9 mouse cellular contexts compared by ENCODE assay signal in genomic region chr1:151236141-151236930, GRCm38 (mm10). TPM values are rescaled to one million over a fixed set of nuclear protein-coding genes. Genes with fewer than 3 reads are reported as not detected.
DNase-seq lines count a peak whose midpoint lies in the region; ATAC-seq and TF ChIP-seq lines count a peak whose summit lies in the region.
"Had no signal": no experiment of that assay in that cellular context is flagged by ENCODE, and none has a peak within 500 bp of the region (broad histone marks: within the 10 kb centered on the region; RNA-seq: fewer than 3 reads in every experiment).

No protein-coding gene starts in this region.

- ATAC-seq in limb, embryonic 14.5 days (ENCODE audit: low FRiP score, low read depth): peak; percentile 44; the same call in 1 of the 2 replicates
- ATAC-seq in liver, embryonic 12.5 days: no peak

- TF ChIP-seq POLR2A in limb, embryonic 14.5 days (IDR thresholded peaks at IDR 0.05; ENCODE audit: borderline replicate concordance, extremely low read depth, insufficient read depth, insufficient read length): no peak

- peaks cover 14% of the 10 kb centered on the region for H3K4me1 ChIP-seq in heart, embryonic 10.5 days
- peaks cover 13% of the 10 kb centered on the region for H3K4me1 ChIP-seq in limb, embryonic 14.5 days (ENCODE audit: control insufficient read depth, insufficient read depth, low read length)
- H3K4me1 ChIP-seq in liver, embryonic 12.5 days: peaks cover 10% of the 10 kb centered on the region; the same call in 1 of the 2 replicates

- H3K4me2 ChIP-seq in limb, embryonic 14.5 days (replicated peaks; ENCODE audit: low read depth, low read length, severe bottlenecking): no peak overlapping the region; the same call in 1 of the 2 replicates
- H3K4me2 ChIP-seq in liver, embryonic 12.5 days: no peak overlapping the region

- DNase-seq in frontal cortex, postnatal 36 days (ENCODE audit: low spot score in 2 of 2): peak; percentile 26 to 40
- no peak for DNase-seq in frontal cortex, postnatal 10 days (ENCODE audit: low spot score in 2 of 2)
- peak; percentile 10 for DNase-seq in NIH3T3 (ENCODE audit: low read depth)
- DNase-seq in heart, embryonic 10.5 days (ENCODE audit: low spot score): no peak
- no peak for DNase-seq in limb, embryonic 14.5 days (ENCODE audit: low spot score)
- no peak for DNase-seq in kidney, postnatal 4 days
- DNase-seq in urinary bladder, postnatal 10 days (ENCODE audit: low spot score): no peak

- WGBS in heart, embryonic 10.5 days: 56% methylated on average over 13 of the region's 13 CpGs
- 58% methylated on average over 13 of the region's 13 CpGs for WGBS in limb, embryonic 14.5 days
- 60% methylated on average over 13 of the region's 13 CpGs for WGBS in liver, embryonic 12.5 days (ENCODE audit: insufficient replicate concordance)

- H3K27ac ChIP-seq in heart, embryonic 10.5 days: peak overlapping the region; percentile 18; the same call in 1 of the 2 replicates
- H3K27ac ChIP-seq in limb, embryonic 14.5 days (replicated peaks; ENCODE audit: low read depth, low read length): peak overlapping the region; percentile 53; the same call in 1 of the 2 replicates
- no peak overlapping the region for H3K27ac ChIP-seq in liver, embryonic 12.5 days

- no peaks in the 10 kb centered on the region for H3K27me3 ChIP-seq in heart, embryonic 10.5 days (ENCODE audit: insufficient read depth, poor library complexity, severe bottlenecking)
- H3K27me3 ChIP-seq in limb, embryonic 14.5 days (ENCODE audit: control insufficient read depth, insufficient read depth, low read length): no peaks in the 10 kb centered on the region
- H3K27me3 ChIP-seq in liver, embryonic 12.5 days (replicated peaks): 0 out of 2 replicates have a peak, but pooled peaks cover 2% of the 10 kb centered on the region

- H3K9ac ChIP-seq in limb, embryonic 14.5 days (ENCODE audit: low read depth, low read length, severe bottlenecking): no peak overlapping the region
- no peak overlapping the region for H3K9ac ChIP-seq in liver, embryonic 12.5 days

- H3K9me3 ChIP-seq in heart, embryonic 10.5 days: no peaks in the 10 kb centered on the region
- H3K9me3 ChIP-seq in limb, embryonic 14.5 days (ENCODE audit: control insufficient read depth, low read length): no peaks in the 10 kb centered on the region
- no peaks in the 10 kb centered on the region for H3K9me3 ChIP-seq in liver, embryonic 12.5 days (replicated peaks)

- no peaks in the 10 kb centered on the region for H3K36me3 ChIP-seq in heart, embryonic 10.5 days
- no peaks in the 10 kb centered on the region for H3K36me3 ChIP-seq in limb, embryonic 14.5 days (ENCODE audit: control insufficient read depth, insufficient read depth, low read length)
- no peaks in the 10 kb centered on the region for H3K36me3 ChIP-seq in liver, embryonic 12.5 days

- no peak overlapping the region for H3K4me3 ChIP-seq in heart, embryonic 10.5 days
- H3K4me3 ChIP-seq in limb, embryonic 14.5 days (replicated peaks; ENCODE audit: low read length): no peak overlapping the region
- H3K4me3 ChIP-seq in liver, embryonic 12.5 days: no peak overlapping the region

RNA-seq across cellular contexts. Expression of gene Gm47996, which starts 26.4 kb away (rescaled TPM):
- polyA plus RNA-seq in heart, embryonic 10.5 days (2016; fragmentation: Nextera tagmentation; extraction: Ambion mirVana): 0.18 TPM in 1 of 2 replicates, not detected in the other
- 0.06 TPM in 1 of 2 replicates, not detected in the other for polyA plus RNA-seq in limb, embryonic 14.5 days (2012; rRNA removed)
- polyA plus RNA-seq in limb, embryonic 14.5 days (2014; fragmentation: Nextera tagmentation; extraction: Ambion mirVana): not detected in 2 replicates
- polyA plus RNA-seq in liver, embryonic 12.5 days (2016; fragmentation: Nextera tagmentation; extraction: Ambion mirVana): 0.35 and 0.83 TPM in 2 replicates
- polyA plus RNA-seq: stomach, embryonic 16.5 days had no signal

RNA-seq across cellular contexts. Expression of gene 3110040M04Rik, which starts 32.4 kb away (rescaled TPM):
- 0.55 TPM in 1 of 2 replicates, not detected in the other for polyA plus RNA-seq in heart, embryonic 10.5 days (2016; fragmentation: Nextera tagmentation; extraction: Ambion mirVana)
- not detected in 2 replicates for polyA plus RNA-seq in limb, embryonic 14.5 days (2012; rRNA removed)
- polyA plus RNA-seq in limb, embryonic 14.5 days (2014; fragmentation: Nextera tagmentation; extraction: Ambion mirVana): not detected in 2 replicates
- 1.3 and 1.6 TPM in 2 replicates for polyA plus RNA-seq in liver, embryonic 12.5 days (2016; fragmentation: Nextera tagmentation; extraction: Ambion mirVana)

RNA-seq across cellular contexts. Expression of gene Gm47995, which starts 38.1 kb away (rescaled TPM):
- 0.33 and 0.62 TPM in 2 replicates for polyA plus RNA-seq in heart, embryonic 10.5 days (2016; fragmentation: Nextera tagmentation; extraction: Ambion mirVana)
- polyA plus RNA-seq in limb, embryonic 14.5 days (2012; rRNA removed): 0.06 TPM in 1 of 2 replicates, not detected in the other
- polyA plus RNA-seq in limb, embryonic 14.5 days (2014; fragmentation: Nextera tagmentation; extraction: Ambion mirVana): not detected in 2 replicates
- polyA plus RNA-seq in liver, embryonic 12.5 days (2016; fragmentation: Nextera tagmentation; extraction: Ambion mirVana): 0.85 and 1.1 TPM in 2 replicates
- polyA plus RNA-seq: stomach, embryonic 16.5 days had no signal

RNA-seq across cellular contexts. Expression of gene Gm8947, which starts 44.2 kb away (rescaled TPM):
- polyA plus RNA-seq in heart, embryonic 10.5 days (2016; fragmentation: Nextera tagmentation; extraction: Ambion mirVana): 0.46 and 0.51 TPM in 2 replicates
- 0.06 and 0.08 TPM in 2 replicates for polyA plus RNA-seq in limb, embryonic 14.5 days (2012; rRNA removed)
- polyA plus RNA-seq in limb, embryonic 14.5 days (2014; fragmentation: Nextera tagmentation; extraction: Ambion mirVana): 0.23 TPM in 1 of 2 replicates, not detected in the other
- 1.2 and 1.7 TPM in 2 replicates for polyA plus RNA-seq in liver, embryonic 12.5 days (2016; fragmentation: Nextera tagmentation; extraction: Ambion mirVana)

RNA-seq across cellular contexts. Expression of gene Gm47985, which starts 54.0 kb away (rescaled TPM):
- 0.93 and 1.5 TPM in 2 replicates for polyA plus RNA-seq in heart, embryonic 10.5 days (2016; fragmentation: Nextera tagmentation; extraction: Ambion mirVana)
- polyA plus RNA-seq in limb, embryonic 14.5 days (2012; rRNA removed): 0.08 and 0.15 TPM in 2 replicates
- not detected in 2 replicates for polyA plus RNA-seq in limb, embryonic 14.5 days (2014; fragmentation: Nextera tagmentation; extraction: Ambion mirVana)
- polyA plus RNA-seq in liver, embryonic 12.5 days (2016; fragmentation: Nextera tagmentation; extraction: Ambion mirVana): 3.7 and 4.1 TPM in 2 replicates

Comparison
In these comparisons a context has a peak if more than half of its experiments do, and no peak if none do; other contexts are left out.
1. DNase-seq: peak in frontal cortex, postnatal 36 days (2 of 2) and NIH3T3 (single experiment); none in frontal cortex, postnatal 10 days (0 of 2), heart, embryonic 10.5 days (single experiment), limb, embryonic 14.5 days (single experiment), kidney, postnatal 4 days (0 of 2) and urinary bladder, postnatal 10 days (single experiment).